Mouse (Mus musculus) 3T3-L1 (cell line): Measurements from ENCODE around the gene Gpatch11.
A peak's percentile ranks its signal among the peaks of the same experiment; 100 is the strongest.
"Not testable (repeated sequence)": the region's sequence is repeated elsewhere in the genome, so short reads cannot be mapped to it uniquely, and the experiment has no call there.

Experiments used
- DNase-seq: peaks from one replicate; pipeline ENCODE4 v3.0.0-alpha.2; 2015; ENCODE audit warnings: low read depth, low spot score

Gpatch11 gene

DNA sequence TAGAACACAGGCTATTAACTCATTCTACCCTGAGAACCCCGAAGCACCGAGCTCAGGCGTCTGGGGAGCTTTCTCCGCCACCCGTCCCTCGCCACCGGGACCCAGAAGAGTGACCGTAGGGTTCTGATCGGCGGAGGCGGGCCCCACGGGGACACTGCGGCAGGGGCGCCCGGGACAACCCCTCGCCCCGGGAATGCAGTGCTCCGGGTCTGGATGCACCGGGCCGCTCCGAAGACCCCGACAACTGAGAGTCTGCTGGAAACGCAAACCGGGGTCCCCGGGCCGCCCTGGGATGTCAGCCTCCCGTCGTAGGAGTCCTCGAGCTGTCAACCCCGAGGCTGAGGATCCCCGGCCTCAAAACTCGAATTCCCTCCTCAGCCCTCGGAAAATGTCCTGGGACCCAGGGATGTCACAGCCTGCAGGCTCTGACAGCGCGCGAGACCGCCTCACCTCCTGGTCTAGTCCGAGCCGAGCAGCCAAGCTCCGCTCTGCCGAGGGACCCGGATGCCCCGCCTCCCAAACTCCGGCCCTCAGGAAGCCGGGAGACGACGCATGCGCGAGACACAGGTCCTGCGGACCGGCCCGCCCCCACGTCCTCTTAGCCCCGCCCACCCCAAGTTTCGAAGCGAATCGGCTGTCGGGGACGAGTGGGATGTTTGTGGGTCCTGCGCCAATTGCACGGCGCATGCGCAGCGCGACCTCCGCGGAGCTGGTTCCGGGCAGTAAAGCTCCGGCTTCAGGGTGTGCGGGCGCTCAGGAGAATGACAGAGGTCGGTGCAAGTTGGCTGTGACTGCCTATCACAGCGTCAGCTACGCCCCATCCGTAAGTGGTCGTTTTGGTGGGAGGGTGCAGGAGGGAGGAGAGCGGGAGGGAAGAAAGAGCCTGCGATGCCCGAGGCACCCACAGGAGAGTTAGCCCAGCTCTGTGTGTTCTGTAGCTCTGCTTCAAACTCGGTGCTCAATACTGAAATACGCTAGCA is at the start of gene Gpatch11, which contains the start of gene Heatr5b:
Gene Gpatch11, plus strand, starts transcription at position 712 of the 980 bp plus-strand sequence.
Gene Heatr5b, minus strand, starts transcription at position 509 of the 980 bp plus-strand sequence.
- DNase-seq: peak; percentile 99

DNA sequence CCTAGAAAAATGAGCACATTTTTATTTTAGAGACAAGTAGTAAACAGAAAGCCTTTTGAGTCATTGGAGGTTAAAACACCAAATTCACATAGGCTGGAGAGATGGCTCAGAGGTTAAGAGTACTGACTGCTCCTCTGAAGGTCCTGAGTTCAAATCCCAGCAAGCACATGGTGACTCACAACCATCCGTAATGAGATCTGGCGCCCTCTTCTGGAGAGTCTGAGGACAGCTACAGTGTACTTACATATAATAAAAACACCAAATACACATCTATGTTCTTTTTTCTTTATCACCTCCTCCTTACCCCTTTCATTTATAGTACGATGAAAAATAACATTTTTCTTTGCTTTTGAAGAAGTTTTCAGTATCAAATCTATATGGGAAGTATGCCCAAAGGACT is 47.1 kb upstream of the Gpatch11 start:
- DNase-seq: not testable (repeated sequence)

DNA sequence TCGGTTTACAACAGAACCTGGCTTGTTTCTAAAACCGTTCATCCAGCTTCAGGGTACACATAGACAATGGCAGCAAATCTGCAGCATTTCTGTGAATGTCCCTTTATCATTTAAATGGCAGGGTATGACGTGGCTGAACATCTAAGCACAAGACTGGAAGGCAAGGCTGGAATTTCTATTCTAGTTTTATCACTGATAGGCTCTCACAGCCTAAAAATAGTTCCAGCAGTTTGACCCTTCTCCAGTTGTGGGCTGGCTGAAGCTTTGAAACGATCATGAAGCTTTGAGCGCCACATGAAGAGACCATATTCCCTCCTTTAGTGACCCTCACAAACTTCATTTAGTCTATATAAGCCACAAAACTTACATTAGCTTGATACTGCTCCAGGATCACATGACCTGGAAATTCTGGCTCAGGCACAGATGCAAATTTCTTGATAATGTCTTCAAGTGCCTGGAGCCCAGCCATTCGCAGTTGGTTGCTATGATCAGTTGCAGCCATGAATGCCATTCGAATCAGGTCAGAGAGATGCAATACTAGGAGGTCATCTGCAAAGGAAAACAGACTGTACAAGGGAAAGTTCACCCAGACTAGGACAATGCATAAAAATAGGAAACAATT is 44.2 kb upstream of the Gpatch11 start:
- DNase-seq: no peak

DNA sequence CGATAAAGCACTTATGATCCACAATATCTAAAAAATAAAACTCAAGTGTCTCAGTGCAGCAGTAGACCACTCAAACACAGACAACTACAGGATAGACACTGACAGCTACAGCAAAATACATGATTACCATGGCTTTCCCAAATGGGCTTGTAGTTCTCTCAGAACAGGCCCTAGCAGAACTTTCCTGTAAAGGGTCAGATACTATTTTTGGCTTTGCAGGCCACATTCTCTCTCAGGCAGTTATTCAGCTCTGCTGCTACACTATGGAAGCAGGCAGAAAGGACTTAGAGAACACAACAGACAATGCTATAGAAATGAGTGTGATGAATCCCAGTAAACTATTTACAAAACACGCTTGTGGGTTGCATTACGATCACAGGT is 43.7 kb upstream of the Gpatch11 start:
- DNase-seq: no peak

DNA sequence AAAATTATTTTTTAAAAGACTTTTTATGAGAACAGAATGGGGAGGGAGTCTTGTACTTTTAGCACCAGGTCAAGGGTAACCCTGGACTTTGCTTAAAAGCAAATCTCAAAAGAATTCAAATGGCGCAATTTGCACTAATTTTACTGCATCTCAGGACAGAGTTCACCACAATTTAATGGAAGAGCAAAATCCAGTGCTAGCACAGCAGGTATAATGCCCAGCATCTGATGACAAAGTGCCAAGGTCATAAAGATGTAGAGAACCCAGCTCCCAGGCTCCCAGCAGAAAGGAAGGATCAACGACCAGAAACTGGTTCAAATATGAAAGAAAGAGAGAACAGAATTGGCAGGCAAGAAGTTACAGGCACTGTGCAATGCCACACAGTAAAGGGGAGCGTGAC is 43.2 kb upstream of the Gpatch11 start:
- no peak for DNase-seq

DNA sequence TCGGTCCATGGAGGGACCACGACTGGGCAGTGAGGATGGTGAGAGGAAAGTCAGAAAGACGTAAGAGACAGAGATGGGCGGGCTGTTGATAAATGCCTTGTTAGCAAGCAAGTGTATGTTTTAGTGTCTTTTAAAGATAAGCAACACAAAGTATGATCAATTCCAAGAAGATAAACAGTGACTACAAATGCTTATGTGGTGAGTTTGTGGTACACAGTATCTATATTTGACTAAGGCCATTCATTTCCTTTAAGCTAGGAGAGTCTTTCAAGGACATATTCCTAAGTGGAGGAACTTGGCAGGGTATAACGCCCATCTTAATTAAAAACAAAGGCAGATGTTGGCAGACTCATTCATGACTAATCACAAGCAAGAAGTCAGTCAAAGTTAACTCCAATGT is 41.0 kb upstream of the Gpatch11 start:
- peak; percentile 29 for DNase-seq

DNA sequence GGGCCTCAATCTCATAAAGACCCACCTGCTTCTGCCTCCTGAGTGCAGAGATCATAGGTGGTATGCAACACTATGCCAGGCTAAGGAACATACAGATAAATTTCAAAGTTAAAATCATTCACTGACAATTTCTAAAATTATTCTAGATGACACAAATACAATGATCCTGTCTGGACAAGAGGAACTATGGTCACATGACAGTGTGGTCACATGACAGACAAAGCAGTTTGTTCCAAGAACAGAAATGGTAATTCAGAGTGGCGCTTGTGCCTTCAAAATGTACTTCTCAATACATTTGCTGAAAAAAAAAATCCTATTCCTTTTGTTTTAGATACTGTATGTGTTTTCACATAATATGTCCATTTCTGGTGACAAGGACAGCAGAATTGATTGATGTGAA is 38.1 kb upstream of the Gpatch11 start:
- DNase-seq: no peak

DNA sequence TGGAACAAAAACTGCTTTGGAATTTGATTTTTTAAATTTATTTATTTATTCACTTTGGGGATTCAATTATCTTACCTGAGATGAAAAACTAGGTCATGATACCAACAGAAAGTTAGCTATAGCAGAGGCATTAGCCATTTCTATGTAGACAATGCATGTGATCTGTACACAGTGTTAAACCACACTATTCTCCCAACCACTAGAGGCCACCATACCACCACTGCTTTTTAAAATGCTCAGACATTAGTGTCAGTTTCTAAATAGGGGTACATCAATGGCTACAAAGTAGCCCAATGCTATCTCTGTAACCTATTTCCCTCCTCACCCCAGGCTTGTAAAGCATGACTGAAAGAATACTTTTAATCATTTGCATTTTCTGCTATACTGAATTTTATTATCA is 26.3 kb upstream of the Gpatch11 start:
- DNase-seq: peak; percentile 60

DNA sequence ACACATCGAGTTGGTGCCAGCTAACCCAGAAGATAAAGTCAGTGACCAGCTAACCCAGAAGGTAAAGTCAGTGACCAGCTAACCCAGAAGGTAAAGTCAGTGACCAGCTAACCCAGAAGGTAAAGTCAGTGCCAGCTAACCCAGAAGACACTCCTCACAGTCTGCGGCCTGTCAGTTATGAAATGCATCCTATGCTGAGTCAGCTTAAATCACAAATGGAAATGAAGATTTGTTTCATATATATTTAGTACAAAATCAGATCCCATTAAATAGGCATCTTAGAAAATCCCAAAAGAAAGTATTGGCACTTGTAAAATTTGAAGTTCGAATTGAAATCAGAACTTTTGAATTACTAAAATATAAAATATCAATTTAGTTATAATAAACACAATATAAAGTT is 25.8 kb upstream of the Gpatch11 start:
- DNase-seq: no peak

DNA sequence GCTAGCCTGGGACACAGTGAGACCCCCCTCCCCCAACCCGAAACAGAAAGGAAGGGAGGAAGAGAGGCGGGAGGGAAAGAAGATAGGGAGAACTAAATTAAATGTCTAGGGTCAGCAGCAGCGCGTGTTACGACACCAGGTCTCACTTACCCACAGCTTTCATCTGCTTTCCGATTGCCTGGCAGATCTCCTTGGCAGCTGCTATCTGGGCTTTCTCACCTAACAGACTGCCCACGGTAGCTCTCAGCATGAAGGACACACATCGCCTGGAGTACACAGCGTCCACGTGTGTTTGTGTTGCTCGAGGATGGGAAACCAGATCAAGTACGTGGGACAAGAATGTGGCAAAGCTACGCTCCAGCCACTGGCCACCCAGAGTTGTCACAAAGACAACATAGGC is 11.0 kb upstream of the Gpatch11 start:
- no peak for DNase-seq

DNA sequence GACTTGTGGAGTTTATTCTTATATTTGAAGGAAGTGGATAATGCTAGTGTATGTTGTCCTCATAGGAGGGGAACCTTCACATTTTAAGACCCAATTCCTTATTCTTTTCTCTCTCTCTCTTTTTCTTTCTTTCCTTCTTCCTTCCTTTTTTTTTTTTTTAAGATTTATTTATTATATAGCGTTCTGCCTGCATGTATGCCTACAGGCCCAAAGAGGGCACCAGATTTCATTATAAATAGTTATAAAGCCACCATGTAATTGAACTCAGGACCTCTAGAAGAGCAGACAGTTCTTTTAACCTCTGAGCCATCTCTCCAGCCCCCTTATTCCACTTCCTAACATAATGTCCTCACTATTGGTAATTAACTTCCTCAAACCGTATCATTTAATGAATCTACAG is 689 bp downstream of the Gpatch11 start:
- peak; percentile 74 for DNase-seq

DNA sequence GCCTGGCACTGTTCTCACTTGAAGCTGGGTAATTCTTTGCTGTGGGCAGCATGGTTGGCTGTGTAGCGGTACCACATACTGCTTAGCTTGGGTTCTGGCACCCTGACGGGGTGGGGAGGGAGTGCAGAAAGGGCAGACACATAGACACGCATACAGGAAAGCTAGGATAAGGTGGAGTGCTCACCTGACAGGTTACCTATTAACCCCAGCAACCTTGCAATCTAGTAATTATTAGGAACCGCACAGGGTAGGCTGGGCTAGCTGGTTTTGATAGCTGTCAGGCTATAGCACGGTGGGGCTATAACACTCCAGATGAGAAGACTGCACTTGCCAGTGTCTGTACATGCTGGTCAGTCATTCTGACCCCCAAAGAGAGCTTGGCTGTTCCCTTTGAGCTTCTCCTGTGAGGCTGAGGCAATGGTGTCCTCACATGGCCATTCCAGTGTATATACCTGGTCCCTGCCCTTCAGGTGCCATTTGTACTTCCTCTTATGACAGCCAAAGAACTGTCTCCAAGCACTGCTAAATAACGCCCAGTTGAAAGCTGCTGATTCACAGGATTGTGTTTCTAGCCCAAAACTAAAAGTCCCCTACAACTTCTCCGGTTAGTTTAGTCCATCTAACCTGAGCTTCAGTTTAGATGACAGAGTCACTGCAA is 7.0 kb downstream of the Gpatch11 start:
- no peak for DNase-seq

DNA sequence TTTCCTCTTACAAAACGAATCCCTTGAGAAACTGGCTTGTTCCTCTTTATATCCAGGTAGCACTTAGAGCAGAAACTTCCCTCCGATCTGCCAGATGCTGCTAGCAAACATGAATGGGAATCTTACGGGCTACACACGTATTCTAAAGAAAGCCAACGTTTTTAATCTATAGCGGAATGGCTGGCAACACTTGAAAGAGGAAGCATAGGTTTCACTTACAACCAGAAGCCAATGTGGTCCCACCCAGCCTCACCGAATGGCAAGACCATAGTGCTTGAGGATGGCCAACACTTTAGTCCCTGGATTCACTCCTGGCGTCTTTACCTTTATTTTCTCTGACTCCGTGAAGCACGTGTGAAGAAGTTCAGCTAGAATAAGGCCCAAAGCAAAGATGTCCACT is 20.9 kb downstream of the Gpatch11 start:
- no peak for DNase-seq

DNA sequence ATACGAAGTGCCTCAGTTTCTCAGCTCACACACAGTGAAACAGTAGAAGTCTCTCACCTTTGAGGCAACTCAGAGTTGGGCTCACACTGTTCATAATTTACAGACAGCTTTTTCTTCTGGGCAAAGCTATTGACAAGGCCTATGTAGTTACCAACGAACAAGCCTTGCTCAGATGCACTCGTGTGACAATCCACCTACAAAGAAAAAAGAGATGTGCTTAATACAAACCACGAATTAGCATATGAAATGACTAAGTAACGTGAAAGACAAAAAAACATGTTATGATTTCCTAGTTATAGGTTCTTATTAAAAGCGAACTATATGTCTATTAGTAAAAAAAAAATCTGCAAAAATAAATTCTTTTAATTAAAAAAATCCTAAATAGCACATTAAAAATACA is 38.5 kb downstream of the Gpatch11 start:
- DNase-seq: no peak

DNA sequence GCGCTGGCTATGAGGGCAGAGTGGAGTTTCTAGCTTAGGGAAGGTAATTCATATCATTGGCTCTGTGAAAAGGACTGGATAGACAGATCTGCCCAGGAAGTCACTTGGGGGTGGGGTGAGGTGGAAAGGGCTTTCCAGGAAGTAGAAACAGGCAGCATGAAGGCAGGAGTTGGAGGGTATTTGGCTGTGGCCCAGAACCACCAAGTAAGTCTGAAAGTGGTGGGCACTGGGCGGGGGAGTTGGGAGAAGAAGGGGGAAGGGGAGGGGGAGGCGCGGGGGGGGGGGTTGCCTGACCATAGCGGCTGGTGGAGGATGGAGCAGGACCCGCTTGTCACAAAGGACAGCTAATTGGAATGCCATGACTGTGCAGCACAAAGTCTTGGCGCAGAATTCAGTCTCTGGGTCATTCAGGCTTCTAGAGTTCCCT is 46.5 kb downstream of the Gpatch11 start:
- DNase-seq: no peak

DNA sequence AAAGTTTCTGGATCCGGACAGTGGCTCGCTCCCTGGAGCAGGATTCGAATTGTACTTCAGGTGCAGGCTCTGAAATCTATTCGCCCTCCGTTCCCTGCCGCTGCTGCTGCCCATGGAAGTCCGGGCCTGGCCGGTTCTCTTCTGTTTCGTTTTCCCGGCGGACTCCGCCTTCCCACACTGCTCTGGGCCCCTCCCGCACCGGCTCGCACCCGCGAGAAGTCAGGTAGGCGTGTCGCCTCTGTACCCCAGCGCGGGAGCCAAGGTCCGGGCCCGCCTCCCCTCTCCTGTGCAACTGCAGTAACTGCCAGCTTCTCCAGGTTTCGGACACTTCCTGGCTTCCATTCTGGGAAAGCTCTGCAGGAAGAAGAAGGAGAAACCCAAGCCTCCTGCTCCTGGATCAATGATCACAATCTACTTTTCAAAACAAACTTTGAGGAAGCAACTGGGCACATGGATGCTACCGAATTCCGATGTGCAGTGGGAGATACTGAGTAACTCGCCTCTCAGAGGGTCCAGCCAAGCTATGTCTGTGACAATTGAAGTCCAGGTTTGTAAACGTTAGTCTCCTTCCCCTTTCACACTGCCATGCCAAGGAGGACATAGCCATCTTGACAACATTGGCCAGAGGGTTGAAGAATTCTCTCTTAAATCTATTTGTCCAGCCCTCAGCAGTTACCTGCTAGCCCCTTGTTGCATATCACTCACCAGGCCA is 47.2 kb downstream of the Gpatch11 start, which contains the start of gene Eif2ak2:
Gene Eif2ak2, minus strand, starts transcription at position 173 of the 712 bp plus-strand sequence.
- peak; percentile 94 for DNase-seq

DNA sequence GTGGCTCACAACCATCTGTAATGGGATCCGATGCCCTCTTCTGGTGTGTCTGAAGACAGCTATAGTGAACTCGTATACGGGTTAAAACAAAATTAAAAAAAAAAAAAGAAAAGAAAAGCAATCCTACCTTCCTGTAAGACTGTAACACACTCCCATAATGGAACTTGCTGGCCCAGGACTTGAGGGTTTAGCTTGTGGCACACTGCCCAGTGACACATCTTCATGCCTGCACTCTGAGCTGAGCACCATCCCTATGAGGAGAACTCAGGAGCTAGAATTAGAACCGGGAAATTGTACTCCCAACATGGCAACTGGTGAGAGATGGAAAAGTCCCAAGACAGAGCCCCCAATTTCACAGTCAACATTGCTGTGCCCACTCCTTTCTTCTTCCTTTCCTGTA is 47.9 kb downstream of the Gpatch11 start:
- peak; percentile 65 for DNase-seq

DNA sequence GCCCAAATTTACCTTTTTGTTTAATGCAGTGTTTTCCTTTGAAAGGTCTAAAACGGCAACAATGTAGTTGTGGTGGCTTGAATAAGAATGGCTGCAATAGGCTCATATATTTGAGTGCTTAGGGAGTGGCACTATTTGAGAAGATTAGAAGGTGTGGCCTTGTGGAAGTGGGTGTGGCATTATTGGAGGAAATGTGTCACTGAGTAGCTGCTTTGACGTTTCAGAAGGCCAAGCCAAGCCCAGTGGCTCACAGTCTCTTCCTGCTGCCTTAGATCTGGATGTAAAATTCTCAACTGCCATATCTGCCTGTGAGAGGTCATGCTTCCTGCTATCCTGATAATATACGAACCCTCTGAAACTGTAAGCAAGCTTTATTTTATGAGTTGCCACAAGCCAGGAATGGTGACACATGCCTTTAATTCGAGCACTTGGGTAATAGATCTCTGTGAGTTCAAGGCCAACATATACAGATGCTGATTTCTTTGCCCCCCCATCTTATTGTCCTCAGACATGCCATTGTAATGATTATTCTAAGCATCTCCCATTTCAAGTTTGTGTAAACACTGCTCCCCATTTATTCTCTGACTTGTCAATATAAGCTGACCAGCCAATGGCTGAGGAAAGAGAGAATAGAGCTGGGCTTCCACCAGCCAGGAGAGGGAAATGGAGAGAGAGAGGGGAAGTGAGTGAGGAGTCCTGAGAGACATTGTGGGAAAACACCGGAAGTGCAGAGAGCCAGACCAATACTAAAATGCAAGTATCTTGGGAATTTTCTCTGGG is 50.1 kb downstream of the Gpatch11 start:
- DNase-seq: no peak

DNA sequence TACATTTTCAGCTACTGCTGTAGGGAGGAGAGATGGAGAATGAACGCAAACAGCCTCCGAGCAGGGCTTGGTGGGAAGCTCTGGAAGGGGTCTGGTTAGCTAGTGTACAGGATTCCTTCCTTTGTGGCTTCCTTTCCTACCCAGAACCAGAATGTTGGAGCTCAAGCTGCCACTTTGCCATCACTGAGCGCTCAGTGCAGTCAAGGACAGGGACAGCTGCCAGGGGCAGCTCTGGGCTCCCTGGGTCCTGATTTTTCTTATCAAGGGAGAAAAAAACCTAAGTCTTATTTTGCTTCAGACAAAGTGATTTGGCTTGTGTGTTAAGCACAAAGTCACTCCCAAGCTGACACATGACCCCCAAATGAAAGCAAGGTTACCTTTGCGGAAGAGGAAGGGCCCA is 53.2 kb downstream of the Gpatch11 start:
- DNase-seq: no peak

DNA sequence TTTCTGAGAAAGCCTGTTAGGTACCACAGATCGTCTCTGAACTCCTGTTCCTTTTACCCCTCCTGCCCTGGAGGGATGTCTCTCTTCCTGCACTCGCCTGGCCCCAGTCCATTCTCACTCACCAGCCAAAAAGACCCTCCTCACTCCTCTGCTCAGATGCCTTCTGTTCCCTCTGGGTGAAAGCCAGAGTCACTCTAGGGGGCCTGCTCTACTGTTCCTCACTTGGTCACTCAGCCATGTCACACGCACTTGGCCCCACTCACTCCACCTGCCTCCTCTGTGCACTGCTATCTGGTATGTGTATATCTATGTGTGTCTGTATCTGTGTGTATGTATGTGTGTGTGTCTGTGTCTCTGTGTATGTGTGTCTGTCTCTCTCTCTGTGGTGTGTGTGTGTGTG is 53.8 kb downstream of the Gpatch11 start:
- no peak for DNase-seq

DNA sequence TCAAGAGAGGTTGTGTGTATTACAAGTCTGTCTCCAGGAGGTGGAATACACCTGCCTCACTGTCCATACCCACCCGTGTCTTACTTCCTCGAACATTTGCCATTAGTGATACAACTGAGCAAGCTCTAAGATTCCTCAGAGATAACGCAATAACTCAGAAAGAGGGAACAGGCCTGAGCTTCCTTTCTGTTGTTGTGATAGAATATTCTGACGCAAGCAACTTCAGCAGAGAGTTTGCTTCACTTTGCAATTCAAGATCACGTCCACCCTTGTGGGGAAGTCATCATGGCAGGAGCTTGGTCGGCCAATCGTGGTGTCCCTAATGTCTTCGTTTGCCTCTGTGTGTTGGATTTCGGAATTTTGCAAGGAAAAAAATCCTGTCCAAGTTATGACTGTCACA is 55.7 kb downstream of the Gpatch11 start:
- no peak for DNase-seq
